9 mouse cellular contexts compared by ENCODE assay signal in the genomic region with DNA sequence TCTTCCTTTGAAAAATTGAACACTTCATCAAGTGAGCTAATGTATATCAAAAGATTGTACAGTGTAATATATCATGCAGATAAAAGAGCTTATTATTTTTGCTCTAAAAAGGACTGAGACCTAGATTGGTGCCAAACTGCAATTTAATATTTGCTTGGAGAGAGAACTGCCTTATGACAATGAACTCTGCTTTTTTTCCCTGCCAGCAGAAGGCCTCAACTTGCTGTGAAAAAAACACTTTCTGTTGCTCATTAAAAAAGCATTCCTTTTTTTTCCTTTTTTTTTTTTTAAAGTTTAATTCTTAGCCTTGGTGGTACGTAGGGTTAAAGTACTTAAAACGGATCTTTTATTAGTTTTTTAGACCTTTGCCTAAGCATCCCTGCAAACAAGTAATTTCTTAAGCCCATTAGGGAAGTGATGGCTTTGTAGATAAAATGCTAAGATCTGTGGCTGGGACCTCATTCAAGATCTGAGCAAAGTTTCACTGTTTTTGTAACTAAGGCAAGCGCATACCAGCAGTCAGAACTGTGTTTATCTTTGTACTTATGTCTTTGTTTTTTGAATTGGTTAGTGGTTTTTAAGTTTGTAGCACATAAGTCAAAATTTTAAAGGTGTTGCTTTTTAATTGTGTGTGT. TPM values are rescaled to one million over a fixed set of nuclear protein-coding genes. Genes with fewer than 3 reads are reported as not detected.
DNase-seq lines count a peak whose midpoint lies in the region; ATAC-seq and TF ChIP-seq lines count a peak whose summit lies in the region.
"Had no signal": no experiment of that assay in that cellular context is flagged by ENCODE, and none has a peak within 500 bp of the region (broad histone marks: within the 10 kb centered on the region; RNA-seq: fewer than 3 reads in every experiment).

No protein-coding gene starts in this region.

- no peak for ATAC-seq in kidney, embryonic 14.5 days (ENCODE audit: low FRiP score, low TSS enrichment)
- ATAC-seq in hindbrain, embryonic 16.5 days = no peak
- no peak for ATAC-seq in midbrain, postnatal 0 days (ENCODE audit: low FRiP score)

- no peaks in the 10 kb centered on the region for H3K27me3 ChIP-seq in kidney, embryonic 14.5 days (ENCODE audit: control insufficient read depth, insufficient read depth, low read length)
- no peaks in the 10 kb centered on the region; the same call in 1 of the 2 replicates for H3K27me3 ChIP-seq in hindbrain, embryonic 16.5 days (replicated peaks; ENCODE audit: control insufficient read depth, insufficient read depth, low read length)
- H3K27me3 ChIP-seq in midbrain, postnatal 0 days (ENCODE audit: insufficient read depth, low read length) = no peaks in the 10 kb centered on the region

- H3K4me3 ChIP-seq in kidney, embryonic 14.5 days (ENCODE audit: low read length) = peak overlapping the region; percentile 99; the same call in 1 of the 2 replicates
- H3K4me3 ChIP-seq in hindbrain, embryonic 16.5 days (ENCODE audit: low read length) = peak overlapping the region; percentile 97
- H3K4me3 ChIP-seq in midbrain, postnatal 0 days (ENCODE audit: low read depth, low read length) = peak overlapping the region; percentile 99

- peaks cover 12% of the 10 kb centered on the region; the same call in 1 of the 2 replicates for H3K4me1 ChIP-seq in kidney, embryonic 14.5 days (ENCODE audit: control insufficient read depth, insufficient read depth, low read length)
- H3K4me1 ChIP-seq in hindbrain, embryonic 16.5 days (ENCODE audit: control insufficient read depth, insufficient read depth, low read depth, low read length) = peaks cover 17% of the 10 kb centered on the region
- H3K4me1 ChIP-seq in midbrain, postnatal 0 days (ENCODE audit: insufficient read depth, low read length) = 0 out of 2 replicates have a peak, but pooled peaks cover 5% of the 10 kb centered on the region

- no peaks in the 10 kb centered on the region for H3K9me3 ChIP-seq in kidney, embryonic 14.5 days (ENCODE audit: control insufficient read depth, low read length)
- H3K9me3 ChIP-seq in hindbrain, embryonic 16.5 days (ENCODE audit: control insufficient read depth, low read length) = no peaks in the 10 kb centered on the region
- H3K9me3 ChIP-seq in midbrain, postnatal 0 days (ENCODE audit: low read length) = no peaks in the 10 kb centered on the region

- 0 out of 2 replicates have a peak overlapping the region, but pooled peaks have one; percentile 7 for H3K27ac ChIP-seq in kidney, embryonic 14.5 days (ENCODE audit: low read depth, low read length)
- H3K27ac ChIP-seq in hindbrain, embryonic 16.5 days (ENCODE audit: low read depth, low read length) = no peak overlapping the region
- no peak overlapping the region for H3K27ac ChIP-seq in midbrain, postnatal 0 days (ENCODE audit: low read depth, low read length)

- no peaks in the 10 kb centered on the region for H3K36me3 ChIP-seq in kidney, embryonic 14.5 days (ENCODE audit: control insufficient read depth, insufficient read depth, low read length)
- H3K36me3 ChIP-seq in hindbrain, embryonic 16.5 days (ENCODE audit: control insufficient read depth, insufficient read depth, low read length) = no peaks in the 10 kb centered on the region
- no peaks in the 10 kb centered on the region for H3K36me3 ChIP-seq in midbrain, postnatal 0 days (ENCODE audit: insufficient read depth, low read length)

- DNase-seq in kidney, adult 18-20 months = no peak
- DNase-seq in c-Kit-positive CD71-negative TER-119-negative erythroid progenitor cells, embryonic 14.5 days (ENCODE audit: low read depth) = peak; percentile 4
- DNase-seq in midbrain, postnatal 0 days (ENCODE audit: low spot score) = no peak
- DNase-seq in embryo, embryonic 10 days (ENCODE audit: low spot score) = no peak
- no peak for DNase-seq in urinary bladder, postnatal 14 days (ENCODE audit: low spot score)
- no peak for DNase-seq in MN1 (ENCODE audit: low spot score)
- DNase-seq: gastrocnemius, postnatal 14 days had no signal

- 28% methylated on average over 3 of the region's 3 CpGs for WGBS in kidney, embryonic 14.5 days
- 62% methylated on average over 3 of the region's 3 CpGs for WGBS in hindbrain, embryonic 16.5 days
- 48% methylated on average over 3 of the region's 3 CpGs for WGBS in midbrain, postnatal 0 days

- H3K4me2 ChIP-seq in kidney, embryonic 14.5 days (replicated peaks; ENCODE audit: low read depth, low read length) = peak overlapping the region; percentile 49
- peak overlapping the region; percentile 72 for H3K4me2 ChIP-seq in hindbrain, embryonic 16.5 days (ENCODE audit: low read length)
- H3K4me2 ChIP-seq in midbrain, postnatal 0 days (ENCODE audit: low read depth, low read length, poor library complexity, severe bottlenecking) = peak overlapping the region; percentile 60

- TF ChIP-seq CTCF in midbrain, postnatal 0 days (IDR thresholded peaks at IDR 0.05) = no peak

- H3K9ac ChIP-seq in kidney, embryonic 14.5 days (ENCODE audit: low read depth, low read length) = peak overlapping the region; percentile 97; the same call in 1 of the 2 replicates
- H3K9ac ChIP-seq in hindbrain, embryonic 16.5 days (ENCODE audit: low read depth, low read length) = no peak overlapping the region; the same call in 1 of the 2 replicates
- H3K9ac ChIP-seq in midbrain, postnatal 0 days (replicated peaks; ENCODE audit: low read length, poor library complexity, severe bottlenecking) = no peak overlapping the region

RNA-seq across cellular contexts. Expression of a gene that starts 1.7 kb away (rescaled TPM):
- 32.8 and 50.0 TPM in 2 replicates for polyA plus RNA-seq in kidney, embryonic 14.5 days (2014; fragmentation: Nextera tagmentation; extraction: Ambion mirVana)
- 74.5 and 90.0 TPM in 2 replicates for polyA plus RNA-seq in hindbrain, embryonic 16.5 days (2015; fragmentation: Nextera tagmentation; extraction: Ambion mirVana)
- total RNA-seq in midbrain, postnatal 0 days (2014; rRNA removed) = 53.6 and 57.3 TPM in 2 replicates
- polyA plus RNA-seq in midbrain, postnatal 0 days (2015; fragmentation: Nextera tagmentation; extraction: Ambion mirVana) = 66.8 TPM in 2 replicates
